Mouse (Mus musculus): ENCODE measurements at regions not wholly inside any gene's neighbourhood (a gene's known extent, or its start where the extent isn't known, plus 50 kb on each side); places are given as distances from the start of the nearest gene placed in this dataset.

DNA sequence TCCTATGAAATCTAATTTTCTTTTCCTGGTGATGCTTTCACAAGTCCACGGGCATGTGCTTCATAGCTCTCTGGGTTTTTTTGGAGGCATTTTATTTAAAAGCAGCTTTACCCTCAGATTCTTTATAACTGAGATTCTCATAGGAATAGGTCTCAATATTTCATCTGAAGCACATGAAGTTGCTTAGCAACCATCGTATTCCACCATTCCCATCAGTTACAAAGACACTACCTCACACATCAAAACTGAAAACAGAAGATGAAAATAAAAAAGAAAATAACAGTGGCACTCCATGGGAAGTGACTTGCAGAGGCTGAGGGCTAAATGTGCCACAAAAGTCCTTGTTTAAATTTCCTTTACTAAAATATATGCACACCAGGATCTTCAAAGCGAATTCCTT lies 384.0 kb upstream of the 1700015G11Rik start:
- intact Hi-C loops (cut with DNase I), result no loop called here
- DNase-seq, result no peak

DNA sequence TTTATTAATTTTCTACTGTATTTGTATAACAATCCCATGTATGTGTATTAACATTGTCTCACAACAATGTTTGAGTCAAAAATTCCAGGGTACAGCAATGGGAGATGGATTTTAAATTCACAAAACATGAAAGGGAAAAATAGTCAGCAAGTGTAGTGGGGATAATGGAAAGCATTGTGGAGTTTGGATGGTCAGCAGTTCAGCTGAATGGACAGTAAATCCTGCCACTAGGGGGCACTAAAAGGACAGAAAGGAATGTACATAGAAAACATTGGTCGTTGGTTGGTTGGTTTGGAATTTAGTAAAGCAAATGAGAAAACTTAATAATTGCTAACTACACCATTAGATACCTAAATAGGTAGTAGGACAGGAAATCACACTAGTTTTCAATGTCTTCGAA lies 376.3 kb upstream of the 1700015G11Rik start:
- intact Hi-C loops (cut with DNase I), result no loop called here
- peak; percentile 46 for DNase-seq

Data from left cerebral cortex, postnatal 4 days (tissue).